Mouse (Mus musculus) small intestine, adult 2 months (tissue): ENCODE data around the gene Fam76b.
A peak's percentile ranks its signal among the peaks of the same experiment; 100 is the strongest.

Experiments
- CTCF ChIP-seq: fragments of 200-500 bp; IDR thresholded peaks from 2 replicates; pipeline ENCODE4 v1.5.1; 2012; ENCODE audit warnings: low read depth, mild to moderate bottlenecking, control low read depth, inconsistent platforms, low read length, moderate library complexity, mixed read lengths; ENCODE audit not compliant: insufficient replicate concordance, insufficient read length; ENCODE audit errors: extremely low read depth
- POLR2A ChIP-seq: fragments of 200-500 bp; IDR thresholded peaks from 2 replicates; pipeline ENCODE4 v1.6.1; 2012; ENCODE audit warnings: low read depth, mild to moderate bottlenecking, control low read depth, inconsistent platforms, low read length, moderate library complexity

GRCm38 (mm10) chr9:13826832-13827405, 597 bp upstream of the Fam76b start, which contains the start of gene Cep57:
- TF ChIP-seq CTCF (no peak), POLR2A (peak; percentile 65)
